Mouse (Mus musculus) bone marrow macrophage, adult 2 months (primary cell): Measurements from ENCODE around the gene Maats1.

Experiments used
- CTCF ChIP-seq: IDR thresholded peaks from 2 replicates; pipeline ENCODE4 v1.5.1; 2012; ENCODE audit warnings: low read depth, mild to moderate bottlenecking, low read length, moderate library complexity
- POLR2A ChIP-seq: IDR thresholded peaks from 2 replicates; pipeline ENCODE4 v1.6.1; 2012; ENCODE audit warnings: mild to moderate bottlenecking, low read depth, low read length, borderline replicate concordance

- no peak for TF ChIP-seq POLR2A
- no peak for TF ChIP-seq CTCF
Observed at GRCm38 (mm10) chr16:38282559-38283160, 59.3 kb downstream of the Maats1 start.
